ENCODE assay signal across 8 mouse cellular contexts in the genomic region with DNA sequence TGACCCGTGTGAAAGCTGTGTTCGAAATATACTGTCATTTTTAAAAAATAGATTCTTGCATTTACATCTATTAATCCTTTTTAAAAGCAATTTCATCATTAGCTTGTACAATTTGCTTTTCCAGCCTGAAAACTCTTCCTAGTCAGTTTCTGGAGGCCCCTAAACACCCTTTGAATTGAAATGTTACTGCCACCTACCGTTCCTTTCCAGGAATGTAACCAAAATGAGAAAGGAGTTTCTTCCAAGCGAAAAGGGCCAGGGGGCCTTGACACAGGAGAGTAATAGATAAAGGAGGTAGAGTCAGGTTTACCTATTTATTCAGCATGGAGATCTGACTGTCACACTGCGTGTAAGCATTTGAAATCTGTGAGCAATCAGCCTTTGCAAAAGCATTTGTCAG.
DNase-seq lines count a peak whose midpoint lies in the region; ATAC-seq and TF ChIP-seq lines count a peak whose summit lies in the region.

No protein-coding gene starts in this region.

- peak; percentile 62 for ATAC-seq in forebrain, embryonic 11.5 days (replicated peaks; ENCODE audit: low FRiP score)
- no peak for ATAC-seq in CD4-positive, CD25-positive, alpha-beta regulatory T cell, adult 4 months

- no peak for TF ChIP-seq POLR2A in CH12.LX (IDR thresholded peaks at IDR 0.05; ENCODE audit: low read depth, low read length)
- TF ChIP-seq POLR2A in cortical plate, adult 2 months (IDR thresholded peaks at IDR 0.05; ENCODE audit: extremely low read depth, insufficient read depth, low read length), result no peak

- TF ChIP-seq EP300 in CH12.LX (IDR thresholded peaks at IDR 0.05; ENCODE audit: low read length), result no peak

- intact Hi-C loops in heart, postnatal 10 days (cut with DNase I), result loop anchor here (1.0 to 10.0 kb wide), 5 partner anchors 93 to 899 kb away; a partner anchor contains a TSS
- intact Hi-C loops in left cerebral cortex, postnatal 14 days (cut with DNase I), result loop anchor here (1.0 to 5.0 kb wide), 3 partner anchors 92 to 213 kb away; a partner anchor contains a TSS

- H3K79me2 ChIP-seq in CH12.LX (replicated peaks; ENCODE audit: control insufficient read depth, extremely low read depth, insufficient read depth, poor library complexity, severe bottlenecking), result no peaks in the 10 kb centered on the region

- TF ChIP-seq RAD21 in CH12.LX (IDR thresholded peaks at IDR 0.05; ENCODE audit: low read depth, low read length), result peak; percentile 68

- no peak for DNase-seq in forebrain, embryonic 11.5 days (ENCODE audit: low spot score)
- DNase-seq in forebrain, embryonic 10.5 days (ENCODE audit: extremely low spot score, low spot score), result no peak
- peak; percentile 20 for DNase-seq in CH12.LX (ENCODE audit: extremely low read depth)
- DNase-seq in heart, postnatal 10 days, result peak; percentile 71 to 80
- peak; percentile 75 to 80 for DNase-seq in left cerebral cortex, postnatal 14 days (ENCODE audit: low spot score in 2 of 2)
- DNase-seq in retina, postnatal 1 day, result peak; percentile 80

- H3K27me3 ChIP-seq in forebrain, embryonic 11.5 days (ENCODE audit: control insufficient read depth, insufficient read depth, low read length), result no peaks in the 10 kb centered on the region
- H3K27me3 ChIP-seq in forebrain, embryonic 10.5 days (ENCODE audit: poor library complexity, severe bottlenecking), result peaks cover 30% of the 10 kb centered on the region
- no peaks in the 10 kb centered on the region for H3K27me3 ChIP-seq in CH12.LX (replicated peaks)

- H3K4me2 ChIP-seq in forebrain, embryonic 11.5 days (ENCODE audit: low read depth, low read length, severe bottlenecking), result 0 out of 2 replicates have a peak overlapping the region, but pooled peaks have one; percentile 15
- H3K4me2 ChIP-seq in CH12.LX (ENCODE audit: insufficient read depth, low read depth, poor library complexity, severe bottlenecking), result no peak overlapping the region

- no peak overlapping the region for H3K9ac ChIP-seq in forebrain, embryonic 11.5 days (ENCODE audit: low read length)
- H3K9ac ChIP-seq in CH12.LX (ENCODE audit: insufficient read depth, low read depth), result no peak overlapping the region

- no peak overlapping the region for H3K27ac ChIP-seq in forebrain, embryonic 11.5 days (ENCODE audit: low read depth, low read length)
- H3K27ac ChIP-seq in forebrain, embryonic 10.5 days, result no peak overlapping the region
- no peak overlapping the region for H3K27ac ChIP-seq in CH12.LX (ENCODE audit: insufficient read depth, low read depth)
- H3K27ac ChIP-seq in cortical plate, adult 2 months (ENCODE audit: insufficient read depth, low read length), result peak overlapping the region; percentile 70; the same call in 1 of the 2 replicates

- no peaks in the 10 kb centered on the region for H3K36me3 ChIP-seq in forebrain, embryonic 11.5 days (ENCODE audit: control insufficient read depth, insufficient read depth, low read length)
- H3K36me3 ChIP-seq in forebrain, embryonic 10.5 days (replicated peaks), result no peaks in the 10 kb centered on the region
- H3K36me3 ChIP-seq in CH12.LX (replicated peaks in 1 of 2; ENCODE audit: control insufficient read depth in 1 of 2, insufficient read depth in 1 of 2, low read length in 1 of 2), result peaks cover 0 to 2% of the 10 kb centered on the region in 2 experiments

- in situ Hi-C loops in CH12.LX (cut with MboI; ENCODE audit: low pct_ligation_motif_present, low pct_unique_long_range_greater_than_20kb, low sequenced_read_pairs), result loop anchor here (10.0 kb wide), 1 partner anchor 209 kb away; no protein-coding TSS in a partner anchor

- peaks cover 6% of the 10 kb centered on the region for H3K4me1 ChIP-seq in forebrain, embryonic 11.5 days (replicated peaks; ENCODE audit: control insufficient read depth, insufficient read depth, low read length)
- H3K4me1 ChIP-seq in forebrain, embryonic 10.5 days, result peaks cover 33% of the 10 kb centered on the region
- peaks cover 0 to 6% of the 10 kb centered on the region in 2 experiments; a peak in 1 of 4 replicates for H3K4me1 ChIP-seq in CH12.LX (ENCODE audit: control insufficient read depth in 1 of 2, insufficient read depth in 2 of 2)
- peaks cover 2% of the 10 kb centered on the region for H3K4me1 ChIP-seq in cortical plate, adult 2 months (ENCODE audit: control insufficient read depth, insufficient read depth, low read length)

- dilution Hi-C loops in CH12.LX (cut with MboI; ENCODE audit: extremely low pct_ligation_motif_present, extremely low pct_unique_long_range_greater_than_20kb, low sequenced_read_pairs), result no loop called here

- H3K4me3 ChIP-seq in forebrain, embryonic 11.5 days (ENCODE audit: low read depth, low read length), result no peak overlapping the region
- no peak overlapping the region for H3K4me3 ChIP-seq in forebrain, embryonic 10.5 days
- no peak overlapping the region for H3K4me3 ChIP-seq in CH12.LX (replicated peaks in 1 of 3; ENCODE audit: low read depth in 2 of 3, low read length in 2 of 3, poor library complexity in 1 of 3)
- H3K4me3 ChIP-seq in cortical plate, adult 2 months (ENCODE audit: insufficient read depth, low read length), result no peak overlapping the region

- no peaks in the 10 kb centered on the region for H3K9me3 ChIP-seq in forebrain, embryonic 11.5 days (ENCODE audit: control insufficient read depth, low read length)
- no peaks in the 10 kb centered on the region for H3K9me3 ChIP-seq in forebrain, embryonic 10.5 days
- no peaks in the 10 kb centered on the region for H3K9me3 ChIP-seq in CH12.LX (replicated peaks; ENCODE audit: low read length)

- WGBS in forebrain, embryonic 11.5 days, result 22% methylated on average over 5 of the region's 5 CpGs
- 24% methylated on average over 5 of the region's 5 CpGs for WGBS in forebrain, embryonic 10.5 days

- TF ChIP-seq CTCF in CH12.LX (conservative IDR thresholded peaks at IDR 0.05 in 1 of 2, IDR thresholded peaks at IDR 0.05 in 1 of 2; ENCODE audit: low read depth in 2 of 2, low read length in 2 of 2), result peak; percentile 11 to 67; a peak in 3 of 4 replicates
- peak; percentile 48; the same call in 1 of the 2 replicates for TF ChIP-seq CTCF in cortical plate, adult 2 months (IDR thresholded peaks at IDR 0.05; ENCODE audit: extremely low read depth, insufficient read depth, low read length)

TF ChIP-seq in CH12.LX, 34 proteins besides CTCF, POLR2A, EP300 and RAD21:
- TF ChIP-seq JUND (conservative IDR thresholded peaks at IDR 0.05; ENCODE audit: low read depth, low read length), result no peak
- peak; percentile 61 for TF ChIP-seq SMC3 (IDR thresholded peaks at IDR 0.05; ENCODE audit: low read depth, low read length)
TF ChIP-seq in CH12.LX: peak in this region for 1.

Comparison
In these comparisons a context has a peak if more than half of its experiments do, and no peak if none do; other contexts are left out.
1. DNase-seq: peak in CH12.LX (single experiment), heart, postnatal 10 days (2 of 2), left cerebral cortex, postnatal 14 days (2 of 2) and retina, postnatal 1 day (single experiment); none in forebrain, embryonic 11.5 days (single experiment) and forebrain, embryonic 10.5 days (single experiment).